Mouse (Mus musculus): Measurements from ENCODE around the gene Ank3.

Ank3 gene

DNA sequence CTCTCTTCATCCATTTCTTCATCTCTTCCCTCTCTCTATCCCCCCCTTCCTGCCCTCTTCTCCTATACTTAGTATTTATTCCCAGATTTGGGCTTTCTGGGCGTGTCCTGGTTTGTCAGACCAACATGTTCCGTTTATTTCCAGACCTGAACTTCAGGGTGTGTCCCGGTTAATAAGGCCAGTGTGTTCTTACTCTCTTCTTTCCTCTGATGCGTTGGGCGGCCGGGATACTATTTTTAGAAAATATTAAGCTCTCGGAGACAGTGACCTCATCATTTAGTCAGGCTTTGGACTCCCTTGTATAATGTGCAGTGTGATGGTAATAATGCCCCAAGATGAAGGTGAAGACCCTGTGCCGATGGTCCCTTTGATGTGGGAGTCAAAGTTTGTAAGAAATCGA lies 546.3 kb downstream of the Ank3 start:
- DNase-seq, result no peak

DNA sequence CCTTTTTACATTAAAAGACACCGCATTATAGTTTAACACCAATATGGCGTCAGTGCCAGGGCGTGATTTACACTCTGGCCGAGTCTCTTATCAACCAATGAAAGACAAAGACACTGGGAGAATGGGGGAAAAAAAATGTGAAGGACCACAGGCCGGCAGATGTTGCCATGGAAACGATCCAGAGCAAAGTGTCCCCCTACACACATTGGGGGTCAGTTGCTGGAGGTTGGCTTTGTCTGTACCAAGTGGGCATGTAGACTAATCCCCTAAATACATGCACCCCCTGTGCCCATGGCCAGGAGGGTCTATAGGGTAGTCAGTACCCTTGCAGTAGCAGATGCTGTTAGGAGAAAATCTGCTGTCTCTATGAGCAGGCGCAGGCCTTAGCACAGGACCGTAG lies 547.3 kb downstream of the Ank3 start:
- no peak for DNase-seq

DNA sequence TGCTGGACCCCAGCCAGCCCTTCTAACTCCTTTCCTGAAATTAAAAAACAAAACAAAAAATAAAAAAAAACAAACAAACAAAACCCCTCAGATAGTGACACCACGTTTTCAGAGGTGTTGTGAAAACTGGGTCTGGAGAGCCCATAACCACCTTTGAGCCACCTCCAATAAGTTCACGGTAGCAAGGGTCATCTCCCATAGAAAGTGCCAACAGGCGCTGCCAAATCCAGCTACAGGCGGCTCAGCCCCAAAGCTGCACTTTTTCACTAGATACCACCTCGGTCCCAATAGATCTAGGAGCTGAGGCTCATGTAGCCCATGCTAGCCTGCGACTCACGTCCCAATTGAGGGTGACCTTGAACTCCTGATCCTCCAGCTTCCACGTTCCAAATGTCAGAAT lies 547.7 kb downstream of the Ank3 start:
- peak; percentile 68 for DNase-seq

DNA sequence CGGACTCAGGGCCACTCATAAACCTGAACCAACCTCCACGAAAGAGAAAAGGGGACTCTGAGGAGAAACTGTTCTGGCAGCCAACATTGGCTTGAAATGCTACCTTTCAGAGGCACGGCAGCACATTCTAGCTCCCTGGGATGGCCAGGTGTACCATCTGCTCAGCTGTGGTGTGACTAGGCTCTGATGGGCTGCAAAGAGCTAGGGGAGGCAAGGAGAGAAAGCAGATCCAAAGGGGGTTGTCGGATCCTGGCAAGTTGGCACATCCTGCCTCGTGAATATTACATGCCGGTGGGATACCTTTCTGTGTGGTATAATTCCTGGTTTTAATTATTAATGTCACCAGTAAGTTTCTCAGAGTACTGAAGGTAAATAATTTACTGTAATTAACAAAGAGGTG lies 548.5 kb downstream of the Ank3 start:
- peak; percentile 65 for DNase-seq

DNA sequence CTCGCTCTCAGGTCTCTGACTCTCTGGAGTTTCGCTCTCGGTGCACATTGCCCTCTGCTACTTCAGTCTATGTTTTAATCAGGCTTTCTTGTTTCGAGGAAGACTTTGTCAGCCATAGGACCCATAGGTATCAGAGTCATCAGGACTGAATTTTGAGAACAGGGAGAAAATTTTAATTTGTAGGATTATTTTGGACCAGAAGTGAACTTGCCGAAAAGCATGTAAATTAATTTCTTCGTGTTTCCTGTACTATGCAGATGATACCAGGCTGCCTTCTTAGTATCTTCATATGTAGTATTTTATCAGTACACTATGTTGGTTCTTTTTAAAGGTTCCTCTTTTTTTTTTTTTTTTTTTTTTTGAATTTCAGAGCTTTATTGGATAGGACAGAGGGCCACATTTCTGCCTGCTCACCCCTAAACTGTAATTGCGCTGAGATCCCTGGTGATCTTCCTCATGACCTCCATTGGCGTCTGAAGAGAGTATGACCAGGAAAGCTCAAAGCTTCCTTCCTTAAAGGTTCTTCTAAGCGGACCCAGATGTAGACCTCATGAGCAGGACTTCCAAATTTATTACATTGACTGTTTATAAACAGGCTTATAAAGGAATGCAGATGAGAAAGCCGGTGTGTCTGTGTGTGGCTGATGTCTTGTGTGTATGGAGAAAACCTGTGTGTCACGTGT lies 551.8 kb downstream of the Ank3 start:
- DNase-seq, result no peak

DNA sequence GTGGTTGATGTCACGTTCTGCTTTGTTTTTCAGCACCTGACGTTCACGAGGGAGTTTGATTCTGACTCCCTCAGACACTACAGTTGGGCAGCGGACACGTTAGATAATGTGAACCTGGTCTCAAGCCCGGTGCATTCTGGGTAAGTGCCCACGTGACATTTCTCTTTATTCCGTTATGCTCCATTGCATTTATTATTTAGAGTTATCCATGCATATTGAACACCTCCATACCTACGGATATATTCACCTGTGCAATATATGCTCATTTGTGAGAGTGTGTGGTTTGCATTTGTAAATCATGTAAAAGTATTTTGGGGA lies 552.3 kb downstream of the Ank3 start:
- DNase-seq, result no peak

DNA sequence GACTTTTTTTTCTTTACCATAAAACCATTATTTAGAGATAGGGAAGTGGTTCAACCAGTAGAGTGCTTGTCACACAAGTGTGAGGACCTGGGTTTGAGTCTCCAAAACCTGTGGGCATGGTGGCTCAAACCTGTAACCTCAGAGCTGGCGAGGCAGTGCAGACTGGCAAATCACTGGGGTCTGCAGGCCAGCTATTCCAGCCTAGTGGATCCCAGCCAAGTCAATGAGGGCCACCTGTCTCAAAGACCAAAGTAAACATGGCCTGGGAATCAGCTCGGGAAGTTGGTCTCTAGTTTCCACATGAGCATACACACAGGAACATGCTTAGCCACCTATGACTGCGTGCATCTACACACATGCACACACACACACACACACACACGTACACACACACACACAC lies 552.9 kb downstream of the Ank3 start:
- no peak for DNase-seq

DNA sequence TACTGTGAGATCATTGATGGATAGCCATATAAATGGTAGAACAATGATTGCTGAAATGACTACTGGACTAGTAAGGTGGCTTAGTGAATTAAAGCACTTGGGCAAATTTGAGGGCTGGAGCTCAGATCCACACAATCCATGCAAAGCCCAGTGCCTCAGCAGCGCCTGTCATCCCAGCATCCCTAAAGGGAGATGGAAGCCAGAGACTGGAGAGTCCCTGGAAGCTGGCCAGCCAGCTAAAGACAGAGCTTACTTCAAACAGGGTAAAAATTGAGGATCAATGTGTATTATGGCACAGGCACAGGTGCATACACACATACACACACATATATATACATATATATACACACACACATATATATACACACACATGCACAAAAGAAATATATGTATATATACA lies 553.7 kb downstream of the Ank3 start:
- no peak for DNase-seq

DNA sequence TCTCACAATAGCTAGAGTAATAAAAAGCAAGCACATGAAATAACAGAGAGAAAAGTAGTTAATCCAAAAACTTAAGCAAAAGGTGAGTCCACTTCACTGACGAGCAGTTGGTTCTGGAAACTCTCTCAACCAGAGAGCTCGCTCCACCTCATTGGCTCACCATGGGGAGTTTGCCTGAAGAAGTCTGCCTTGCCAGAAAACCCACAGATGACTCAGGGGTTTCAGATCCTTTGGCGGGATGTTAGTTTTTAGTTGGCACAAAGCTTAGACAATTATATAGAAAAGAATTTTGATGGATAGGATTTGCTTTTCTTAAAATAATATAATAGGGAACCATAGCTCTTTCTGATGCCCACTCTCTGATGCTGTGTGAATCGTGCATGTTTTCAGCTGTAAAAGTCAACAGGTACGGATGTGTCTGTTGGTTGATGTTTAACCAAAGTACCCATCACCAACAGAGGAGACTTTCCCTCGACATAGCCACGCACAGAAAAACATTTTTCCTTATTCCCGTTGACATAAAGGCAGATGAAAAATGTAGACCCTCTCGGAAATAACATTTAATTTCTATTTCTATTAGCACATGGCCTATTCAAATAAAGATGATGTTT lies 556.2 kb downstream of the Ank3 start:
- no peak for DNase-seq

DNA sequence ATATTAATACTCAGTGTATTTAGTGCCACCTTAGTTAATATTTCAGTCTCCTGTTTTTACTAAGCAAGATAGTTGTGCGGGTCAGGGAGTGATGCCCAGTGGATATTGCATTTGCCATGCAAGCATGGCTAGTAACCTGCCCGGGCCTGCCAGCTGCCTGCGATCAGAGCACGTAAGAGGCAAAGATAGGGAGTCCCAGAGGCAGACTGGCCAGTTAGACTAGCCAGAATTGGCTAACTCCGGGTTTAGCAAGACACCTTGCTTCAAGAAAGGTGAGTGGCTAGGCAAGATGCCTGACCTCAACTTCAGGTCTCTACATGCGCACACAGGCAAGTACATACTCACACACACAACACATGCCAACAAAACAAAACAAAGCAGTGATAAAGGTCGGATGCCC lies 563.7 kb downstream of the Ank3 start:
- DNase-seq, result no peak

DNA sequence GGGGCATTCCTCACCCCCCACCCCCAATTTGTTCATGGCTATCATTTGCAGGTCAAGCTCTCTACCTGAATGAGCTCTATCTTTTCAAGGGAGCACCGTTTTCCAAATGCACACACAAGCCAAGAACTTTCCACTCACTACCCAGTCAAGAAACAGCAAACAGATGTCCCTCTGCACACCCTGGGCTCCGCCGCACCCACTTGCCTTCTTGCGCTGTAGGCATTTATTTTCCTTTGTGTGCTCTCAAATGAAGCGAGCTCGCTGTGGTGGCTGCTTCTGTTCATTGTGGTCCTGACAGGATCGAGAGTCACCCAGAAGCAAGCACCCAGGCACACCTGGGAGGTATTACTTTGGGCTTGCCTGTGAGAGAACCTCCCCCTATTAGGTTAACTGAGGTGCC lies 564.4 kb downstream of the Ank3 start:
- no peak for DNase-seq

DNA sequence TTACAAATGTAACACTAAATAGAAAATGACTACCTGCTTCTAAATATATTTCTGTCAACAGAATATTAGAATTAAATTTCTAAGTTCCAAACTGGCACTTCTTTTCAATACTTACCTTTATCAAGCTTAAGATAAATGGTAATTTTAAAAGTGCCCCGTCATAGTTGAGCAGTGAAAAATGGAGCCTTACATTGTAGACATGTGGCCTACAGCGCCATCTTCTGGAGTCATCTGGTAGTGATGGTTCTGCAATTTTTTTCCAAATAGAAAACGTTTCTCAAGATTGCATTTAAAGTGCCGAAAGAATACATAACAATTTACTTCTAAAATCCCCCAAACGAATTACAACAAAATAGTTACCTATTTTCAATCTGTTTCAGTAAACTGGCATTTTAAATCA lies 566.0 kb downstream of the Ank3 start:
- peak; percentile 59 for DNase-seq

DNA sequence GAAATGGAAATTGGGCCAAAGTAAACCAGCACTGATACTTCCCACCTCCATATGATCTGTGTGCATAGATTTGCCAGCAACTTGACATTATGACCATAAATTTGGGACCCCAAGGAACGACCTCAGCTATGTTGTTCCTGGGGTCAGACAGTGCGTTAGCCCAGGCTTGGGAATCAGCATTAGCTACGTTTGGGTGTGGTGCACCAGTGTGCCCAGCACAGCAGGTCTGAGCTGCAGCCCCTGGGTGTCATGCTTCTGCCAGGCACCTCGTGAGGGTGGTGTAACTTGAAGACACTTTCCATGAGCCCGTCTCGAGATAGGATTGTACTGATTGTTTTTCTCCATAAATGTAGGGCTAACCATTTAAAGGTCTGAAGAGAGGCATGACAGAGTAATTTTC lies 566.5 kb downstream of the Ank3 start:
- no peak for DNase-seq

DNA sequence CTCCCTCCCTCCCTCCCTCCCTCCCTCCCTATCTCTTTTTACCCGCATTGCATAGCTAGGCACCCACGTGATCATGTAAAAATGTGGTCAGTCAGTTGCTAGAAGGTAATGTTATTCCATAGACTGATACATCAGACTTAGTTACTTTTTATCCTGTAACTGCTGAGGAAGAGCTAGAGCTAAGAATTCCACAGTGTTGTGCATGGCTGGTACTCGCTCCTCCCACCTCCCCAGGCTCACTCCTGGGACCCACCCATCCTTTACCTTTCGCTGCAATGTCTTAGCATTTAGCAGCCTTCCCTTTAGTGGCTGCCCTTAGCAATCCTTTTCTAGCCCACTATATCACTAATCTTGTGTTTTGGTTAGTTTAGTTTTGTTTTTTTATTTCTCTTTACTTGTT lies 569.4 kb downstream of the Ank3 start:
- no peak for DNase-seq

DNA sequence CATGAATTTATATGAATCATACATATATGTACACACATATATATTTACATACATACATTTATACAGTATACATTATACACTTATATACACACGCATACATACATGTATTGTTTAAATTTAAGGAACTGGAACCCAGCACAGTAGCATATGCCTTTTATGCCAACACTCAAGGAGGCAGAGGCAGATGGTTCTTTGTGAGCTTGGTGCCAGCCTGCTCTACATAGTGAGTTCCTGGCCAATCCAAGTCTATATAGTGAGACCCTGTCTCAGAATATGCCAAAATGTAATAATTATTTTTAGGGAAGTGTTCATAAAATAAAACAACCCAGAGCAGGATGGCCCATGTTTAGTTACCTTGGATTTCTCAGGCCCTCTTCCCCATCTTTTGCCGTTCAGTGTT lies 581.1 kb downstream of the Ank3 start:
- DNase-seq, result no peak

DNA sequence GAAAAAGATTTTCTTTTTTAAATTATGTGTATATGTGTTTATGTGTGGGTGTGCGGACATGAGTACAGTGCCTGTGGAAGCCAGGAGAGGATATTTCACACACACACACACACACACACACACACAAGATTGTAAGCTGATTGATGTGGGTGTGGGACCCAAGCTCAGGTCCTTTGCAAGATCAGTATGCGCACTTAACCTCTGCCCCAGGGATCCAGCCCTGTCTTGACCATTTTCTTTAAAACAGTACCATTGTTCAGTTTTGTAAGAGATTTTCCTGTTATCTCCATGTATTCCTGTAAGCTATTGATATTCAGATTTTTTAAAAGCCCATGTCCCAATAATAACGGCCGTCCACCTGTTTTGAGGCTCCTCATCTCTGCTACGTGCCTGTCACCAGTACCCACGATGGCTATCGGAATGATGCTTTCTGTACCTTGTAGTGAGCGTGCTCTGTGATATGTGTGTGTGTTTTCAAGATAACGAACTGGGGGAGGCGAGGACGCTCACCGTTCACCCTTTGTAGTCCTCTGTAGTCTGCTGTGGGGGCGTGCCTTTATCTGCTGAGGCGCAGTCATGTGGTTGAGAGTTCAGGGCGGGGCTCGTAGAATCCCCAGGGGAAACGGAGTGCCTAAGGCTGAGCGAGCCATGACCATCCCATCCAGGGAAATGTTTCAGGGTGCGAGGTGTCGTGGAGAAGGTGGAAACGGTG lies 583.0 kb downstream of the Ank3 start:
- DNase-seq, result no peak

DNA sequence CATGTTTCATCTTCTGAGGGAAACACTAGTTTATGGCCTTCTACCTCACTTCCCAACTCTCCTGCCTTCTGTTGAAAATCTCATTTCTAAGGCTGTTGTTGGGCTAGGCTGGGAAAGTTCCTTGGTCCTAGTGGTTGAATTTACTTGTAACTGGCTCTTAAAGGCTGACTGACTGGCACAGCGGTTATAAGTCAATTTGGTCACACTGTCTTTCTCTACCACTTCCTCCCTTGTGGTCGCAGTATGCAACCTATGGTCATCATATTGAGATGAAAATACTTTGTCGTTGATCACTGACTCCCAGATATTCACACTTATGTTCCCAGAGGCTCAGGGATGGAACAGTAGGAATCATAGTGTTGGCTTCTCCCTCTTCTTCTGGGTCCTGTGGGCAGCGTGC lies 584.1 kb downstream of the Ank3 start:
- no peak for DNase-seq

DNA sequence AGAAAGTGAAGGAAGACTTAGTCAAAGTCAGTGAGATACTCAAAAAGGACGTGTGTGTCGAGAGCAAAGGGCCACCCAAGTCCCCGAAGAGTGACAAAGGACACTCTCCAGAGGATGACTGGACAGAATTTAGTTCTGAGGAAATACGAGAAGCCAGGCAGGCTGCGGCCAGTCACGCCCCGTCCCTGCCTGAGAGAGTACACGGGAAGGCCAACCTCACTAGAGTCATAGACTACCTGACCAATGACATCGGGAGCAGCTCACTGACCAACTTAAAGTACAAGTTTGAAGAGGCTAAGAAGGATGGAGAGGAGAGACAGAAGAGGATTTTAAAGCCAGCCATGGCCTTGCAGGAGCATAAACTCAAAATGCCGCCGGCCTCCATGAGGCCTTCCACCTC lies 588.9 kb downstream of the Ank3 start:
- DNase-seq, result no peak

DNA sequence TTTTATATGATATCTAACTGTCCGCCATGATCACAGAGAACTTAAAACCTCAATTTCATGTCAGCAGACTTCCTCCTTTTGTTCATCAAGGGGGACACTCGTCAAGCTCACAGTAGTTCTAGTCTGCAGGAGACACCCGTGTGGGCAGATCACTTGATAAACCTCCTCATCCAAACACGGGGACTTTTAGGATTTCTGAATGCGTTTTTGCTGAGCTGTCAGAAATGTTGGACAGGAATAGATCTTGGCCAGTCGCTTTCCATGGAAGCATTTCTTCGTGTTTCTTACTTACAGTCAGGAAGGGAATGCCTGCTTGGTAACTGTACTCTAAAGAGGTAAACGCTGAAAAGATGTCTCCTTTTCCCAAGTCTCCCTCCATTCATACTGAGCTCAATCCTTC lies 598.5 kb downstream of the Ank3 start:
- no peak for DNase-seq

DNA sequence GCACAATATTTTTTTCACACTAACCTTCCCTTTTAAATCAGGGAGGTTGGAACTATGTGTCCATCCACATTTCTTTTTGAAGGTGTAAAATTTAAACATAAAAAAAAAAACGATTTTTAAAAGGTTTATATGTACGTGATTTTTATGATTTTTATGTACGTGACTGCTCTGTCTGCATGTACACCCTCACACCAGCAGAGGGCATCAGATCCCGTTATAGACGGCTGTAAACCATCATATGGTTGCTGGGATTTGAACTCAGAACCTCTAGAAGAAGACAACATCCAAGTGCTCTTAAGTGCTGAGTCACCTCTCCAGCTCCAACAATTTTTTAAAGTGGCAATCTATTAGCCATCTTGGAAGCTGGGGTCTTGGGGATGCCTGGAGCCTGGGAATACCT lies 605.5 kb downstream of the Ank3 start:
- DNase-seq, result no peak

DNA sequence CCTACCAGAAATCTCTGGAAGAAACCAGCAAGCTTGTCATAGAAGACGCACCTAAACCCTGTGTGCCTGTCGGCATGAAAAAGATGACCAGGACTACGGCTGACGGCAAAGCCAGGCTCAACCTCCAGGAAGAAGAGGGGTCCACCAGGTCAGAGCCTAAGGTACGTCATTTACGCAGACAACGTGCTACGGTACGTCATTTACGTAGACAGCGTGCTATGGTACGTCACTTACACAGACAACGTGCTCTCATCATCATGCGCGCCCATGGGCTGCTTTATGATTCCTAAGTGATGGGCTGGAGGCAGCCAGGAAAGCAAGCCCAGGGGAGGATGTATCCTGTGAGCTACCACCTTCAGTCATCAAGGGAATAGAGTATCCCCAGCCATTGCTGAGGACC lies 606.3 kb downstream of the Ank3 start:
- no peak for DNase-seq

DNA sequence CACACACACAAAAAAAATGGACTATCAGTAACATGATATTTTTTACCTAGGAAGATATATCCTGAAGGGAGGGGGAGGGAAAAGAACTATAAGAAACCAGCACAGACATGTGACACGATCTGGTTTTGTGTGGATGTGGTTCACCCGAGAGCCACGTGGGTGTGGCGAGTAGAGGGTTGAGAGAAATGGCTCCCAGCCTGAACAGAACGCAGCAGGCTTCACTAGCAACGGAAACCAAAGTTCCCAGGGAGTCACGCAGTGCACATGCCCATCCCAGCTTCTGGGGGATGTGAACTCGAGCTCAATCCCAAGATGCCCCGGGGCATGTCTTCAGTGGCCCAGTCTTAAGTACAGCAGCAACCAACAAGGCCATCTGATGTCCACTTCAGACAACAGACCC lies 607.8 kb downstream of the Ank3 start:
- DNase-seq, result no peak

DNA sequence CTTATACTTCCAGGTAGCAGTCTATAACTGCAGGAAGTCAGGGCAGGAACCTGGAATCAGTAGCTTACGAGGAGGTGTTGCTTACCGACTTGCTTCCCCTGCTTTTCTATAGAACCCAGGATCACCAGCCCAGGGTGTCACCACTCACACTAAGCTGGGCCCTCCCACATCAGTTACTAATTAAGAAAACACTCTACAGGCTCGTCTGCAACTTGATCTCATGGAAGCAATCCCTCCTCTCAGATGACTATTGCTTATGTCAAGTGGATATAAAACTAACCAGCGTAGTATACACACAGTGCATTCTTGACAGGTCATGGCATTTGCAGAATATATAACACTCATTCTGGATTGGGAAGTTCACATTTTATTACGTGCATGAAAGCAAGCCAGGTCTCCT lies 613.2 kb downstream of the Ank3 start:
- DNase-seq, result no peak

DNA sequence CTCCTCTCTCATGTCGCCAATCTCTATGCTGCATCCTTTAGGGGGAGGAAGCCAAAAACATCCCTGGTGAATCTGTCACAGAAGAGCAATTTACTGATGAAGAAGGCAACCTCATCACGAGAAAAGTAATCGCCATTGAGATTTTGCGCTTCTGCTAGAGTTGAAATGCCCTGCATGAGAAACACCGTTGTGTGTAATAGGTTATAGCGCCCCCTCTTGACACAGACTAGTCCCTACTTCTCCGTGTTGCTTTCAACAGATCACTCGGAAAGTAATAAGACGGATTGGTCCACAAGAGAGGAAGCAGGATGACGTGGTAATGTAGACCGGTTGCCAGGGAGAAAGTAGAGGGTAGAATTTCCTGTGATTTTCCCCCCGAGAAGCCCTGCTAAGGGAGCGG lies 615.4 kb downstream of the Ank3 start:
- DNase-seq, result no peak

DNA sequence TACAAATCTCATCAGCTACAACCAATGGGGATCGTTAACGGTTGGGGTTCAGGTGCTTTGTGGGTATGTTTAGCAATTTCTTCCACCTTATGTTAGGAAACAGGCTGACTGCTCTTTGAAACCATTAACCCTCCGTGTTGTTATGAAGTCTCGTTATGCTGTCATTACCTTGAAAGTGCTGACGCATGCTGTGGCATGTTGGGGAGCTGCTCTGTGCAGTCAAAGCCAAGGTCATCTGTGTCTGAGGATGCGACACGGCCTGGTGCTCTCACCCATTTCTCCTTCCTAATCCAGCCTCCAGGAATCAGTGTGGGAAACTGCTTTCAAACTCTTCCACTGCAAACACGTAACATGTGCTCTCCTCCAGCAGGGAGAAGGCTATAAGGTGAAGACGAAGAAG lies 616.6 kb downstream of the Ank3 start:
- DNase-seq, result no peak
